Mouse (Mus musculus): ENCODE measurements around the gene Cpsf2. TPM values are rescaled to one million over a fixed set of nuclear protein-coding genes. Genes with fewer than 3 reads are reported as not detected.

Cpsf2 gene
- polyA plus RNA-seq, 1 experiment from 2014 or later = 34.6 TPM

DNA sequence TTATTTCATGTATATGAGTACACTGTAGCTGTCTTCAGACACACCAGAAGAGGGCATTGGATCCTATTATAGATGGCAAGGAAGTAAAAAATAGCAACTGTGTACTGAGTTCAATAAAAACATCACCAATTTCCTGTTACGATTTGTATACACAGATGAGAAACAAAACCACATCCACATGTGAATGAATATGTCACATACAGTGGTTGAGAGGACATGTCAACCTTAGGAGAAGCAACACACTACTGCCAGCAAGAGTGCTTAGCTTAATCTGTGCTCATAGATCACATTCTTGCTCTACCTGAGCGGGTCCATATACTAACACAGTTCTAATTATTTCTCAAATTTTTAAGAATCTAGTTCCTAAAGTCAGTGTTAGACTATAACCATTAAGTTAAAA lies 4.5 kb upstream of the Cpsf2 start:
- WGBS = 95% methylated on average over 2 of the region's 2 CpGs
- Histone ChIP-seq H3K9me3 (no peaks in the 10 kb centered on the region), H3K4me2 (no peak overlapping the region), H3K36me3 (peaks cover 24% of the 10 kb centered on the region), H3K9ac (no peak overlapping the region), H3K27ac (no peak overlapping the region), H3K4me1 (replicated peaks) (peaks cover 17% of the 10 kb centered on the region), H3K27me3 (no peaks in the 10 kb centered on the region), H3K4me3 (no peak overlapping the region)
- ATAC-seq (ENCODE audit: low FRiP score) = no peak

DNA sequence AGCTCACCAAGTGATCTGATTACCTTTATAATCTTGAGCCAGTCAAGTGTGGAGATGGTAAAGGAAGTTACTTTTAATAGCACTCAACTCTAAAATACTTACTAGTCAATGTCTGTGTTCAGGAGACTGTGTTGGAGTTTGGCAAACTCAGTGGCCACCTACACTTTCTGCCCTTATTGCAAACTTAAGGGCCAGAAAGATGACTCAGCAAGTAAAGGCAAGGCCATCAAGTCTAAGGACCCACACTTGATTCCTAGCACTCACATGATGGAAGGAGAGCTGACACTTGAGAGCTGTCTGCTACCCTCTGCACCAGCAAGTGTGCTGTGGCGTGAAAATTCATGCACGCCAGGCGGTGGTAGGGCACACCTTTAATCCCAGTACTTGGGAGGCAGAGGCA lies 3.6 kb upstream of the Cpsf2 start:
- H3K36me3 ChIP-seq = peaks cover 17% of the 10 kb centered on the region
- WGBS = 95% methylated on average over 3 of the region's 3 CpGs
- ATAC-seq (ENCODE audit: low FRiP score) = no peak
- H3K9me3 ChIP-seq = no peaks in the 10 kb centered on the region
- H3K4me3 ChIP-seq = no peak overlapping the region
- H3K9ac ChIP-seq = no peak overlapping the region
- peaks cover 26% of the 10 kb centered on the region for H3K4me1 ChIP-seq (replicated peaks)
- H3K4me2 ChIP-seq = no peak overlapping the region
- H3K27me3 ChIP-seq = no peaks in the 10 kb centered on the region
- H3K27ac ChIP-seq = no peak overlapping the region

DNA sequence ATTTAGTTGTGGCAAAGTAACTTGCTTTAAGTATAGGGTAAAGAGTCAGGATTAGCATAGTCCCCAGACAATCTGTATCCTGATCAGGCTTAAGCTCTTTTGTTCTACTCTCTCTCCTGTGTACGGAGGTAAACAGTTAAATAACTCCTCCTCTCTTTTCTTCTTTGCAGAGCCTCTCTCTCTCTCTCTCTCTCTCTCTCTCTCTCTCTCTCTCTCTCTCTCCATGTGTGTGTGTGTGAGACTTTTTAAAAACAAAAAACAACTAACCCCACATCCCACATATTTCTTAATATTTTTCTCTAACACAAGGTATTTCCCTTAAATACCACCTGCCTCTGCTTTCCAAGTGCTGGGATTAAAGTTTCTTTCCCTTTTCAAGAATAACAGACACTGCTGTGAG lies 1.2 kb upstream of the Cpsf2 start:
- H3K9ac ChIP-seq = peak overlapping the region; percentile 96
- H3K4me2 ChIP-seq = peak overlapping the region; percentile 82
- peaks cover 37% of the 10 kb centered on the region for H3K4me1 ChIP-seq (replicated peaks)
- H3K4me3 ChIP-seq = peak overlapping the region; percentile 87
- ATAC-seq (ENCODE audit: low FRiP score) = no peak
- no peaks in the 10 kb centered on the region for H3K9me3 ChIP-seq
- peaks cover 3% of the 10 kb centered on the region for H3K36me3 ChIP-seq
- no peaks in the 10 kb centered on the region for H3K27me3 ChIP-seq
- H3K27ac ChIP-seq = peak overlapping the region; percentile 94
- 9% methylated on average over 1 of the region's 1 CpGs for WGBS

DNA sequence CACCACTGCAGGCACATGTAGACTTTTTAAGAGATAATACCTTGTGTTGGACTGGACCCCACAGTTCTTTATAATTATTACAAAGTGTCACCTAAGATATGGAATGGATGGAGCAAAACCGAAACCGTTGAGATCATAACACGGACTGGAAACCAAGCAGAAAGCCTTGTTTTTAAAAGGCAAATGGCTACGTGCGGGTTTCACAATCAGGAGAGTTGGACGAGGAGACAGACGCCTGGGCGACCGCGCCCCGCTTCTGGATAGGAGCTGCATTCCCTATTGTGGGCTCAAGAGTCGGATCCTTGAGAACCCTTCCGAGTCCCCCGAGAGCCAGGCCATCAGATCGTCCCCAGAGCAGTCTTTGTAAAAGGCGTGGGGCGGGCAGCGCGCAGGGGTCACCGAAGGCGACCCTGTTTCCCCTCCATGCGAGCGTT lies 604 bp upstream of the Cpsf2 start:
- Histone ChIP-seq H3K4me3 (peak overlapping the region; percentile 87), H3K9ac (peak overlapping the region; percentile 96), H3K36me3 (peaks cover 3% of the 10 kb centered on the region), H3K4me2 (peak overlapping the region; percentile 82), H3K27ac (peak overlapping the region; percentile 94), H3K27me3 (no peaks in the 10 kb centered on the region), H3K4me1 (replicated peaks) (peaks cover 37% of the 10 kb centered on the region), H3K9me3 (no peaks in the 10 kb centered on the region)
- ATAC-seq (ENCODE audit: low FRiP score) = peak; percentile 69
- 0% methylated on average over 23 of the region's 23 CpGs for WGBS

DNA sequence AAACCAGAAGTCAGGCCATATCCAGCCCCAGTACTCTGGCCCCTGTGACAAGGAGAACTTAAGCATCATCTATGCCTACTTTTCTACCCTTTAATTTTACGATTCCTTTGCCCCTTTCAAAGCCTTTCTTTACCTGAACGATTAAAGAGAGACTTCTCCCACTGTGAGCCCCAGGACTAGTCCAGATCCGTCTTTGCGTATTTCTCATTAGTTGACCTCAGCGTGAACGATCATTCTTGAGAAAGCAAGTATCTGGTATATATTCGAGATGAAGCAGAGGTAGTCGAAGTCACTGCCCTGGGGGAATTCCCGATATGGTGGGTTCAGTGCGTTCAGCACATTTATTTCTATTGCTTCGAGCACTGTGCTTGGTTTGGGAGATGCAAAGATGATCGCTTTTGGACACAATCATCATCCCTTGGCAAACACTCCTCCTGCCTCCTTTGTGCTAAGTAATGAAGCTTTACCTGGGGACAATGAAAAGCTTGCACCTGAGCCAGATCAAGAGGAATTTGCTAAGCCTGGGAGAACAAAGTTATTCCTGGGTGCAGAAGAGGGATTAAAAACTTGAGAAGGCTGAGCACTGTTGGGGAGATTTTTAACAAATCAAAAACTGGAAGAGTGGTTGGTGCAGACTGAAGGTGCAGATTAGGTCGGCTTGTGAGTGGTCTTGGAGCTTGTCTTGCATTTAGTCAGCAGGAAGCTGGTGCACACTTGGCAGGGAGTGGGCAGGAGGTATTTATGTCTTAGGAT lies 1.0 kb downstream of the Cpsf2 start:
- H3K9me3 ChIP-seq = no peaks in the 10 kb centered on the region
- H3K27ac ChIP-seq = peak overlapping the region; percentile 94
- H3K36me3 ChIP-seq = peaks cover 3% of the 10 kb centered on the region
- peak overlapping the region; percentile 82 for H3K4me2 ChIP-seq
- ATAC-seq (ENCODE audit: low FRiP score) = no peak
- peak overlapping the region; percentile 96 for H3K9ac ChIP-seq
- peaks cover 37% of the 10 kb centered on the region for H3K4me1 ChIP-seq (replicated peaks)
- WGBS = 26% methylated on average over 13 of the region's 13 CpGs
- H3K27me3 ChIP-seq = no peaks in the 10 kb centered on the region
- H3K4me3 ChIP-seq = peak overlapping the region; percentile 87

DNA sequence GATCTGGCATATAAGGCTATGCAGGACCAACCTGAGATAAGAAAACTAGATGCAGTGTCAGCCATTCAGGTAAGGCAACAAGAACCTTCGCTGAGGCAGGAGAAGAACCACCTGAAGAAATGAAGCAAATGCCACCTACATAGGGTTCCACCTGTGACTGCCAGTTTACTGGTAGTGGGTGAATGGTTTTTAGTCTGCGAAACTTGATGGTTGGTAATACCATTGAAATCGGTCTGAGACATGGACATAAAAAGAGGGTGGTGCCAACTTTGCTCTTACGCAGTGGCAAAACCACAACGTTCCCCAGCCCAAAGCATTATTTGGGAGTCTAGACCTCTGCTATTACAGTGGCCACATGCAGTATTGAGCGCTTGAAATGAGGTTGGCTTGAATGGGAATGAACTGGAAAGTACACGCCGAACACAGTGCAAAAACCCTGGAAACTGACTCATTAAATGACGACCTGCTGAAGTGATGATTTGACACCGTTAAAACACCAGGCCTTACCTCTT lies 1.7 kb downstream of the Cpsf2 start:
- Histone ChIP-seq H3K9ac (no peak overlapping the region), H3K4me1 (replicated peaks) (peaks cover 37% of the 10 kb centered on the region), H3K4me2 (peak overlapping the region; percentile 82), H3K9me3 (no peaks in the 10 kb centered on the region), H3K27ac (no peak overlapping the region), H3K36me3 (peaks cover 2% of the 10 kb centered on the region), H3K27me3 (no peaks in the 10 kb centered on the region), H3K4me3 (0 out of 2 replicates have a peak overlapping the region, but pooled peaks have one; percentile 7)
- WGBS = 94% methylated on average over 10 of the region's 10 CpGs
- no peak for ATAC-seq (ENCODE audit: low FRiP score)

DNA sequence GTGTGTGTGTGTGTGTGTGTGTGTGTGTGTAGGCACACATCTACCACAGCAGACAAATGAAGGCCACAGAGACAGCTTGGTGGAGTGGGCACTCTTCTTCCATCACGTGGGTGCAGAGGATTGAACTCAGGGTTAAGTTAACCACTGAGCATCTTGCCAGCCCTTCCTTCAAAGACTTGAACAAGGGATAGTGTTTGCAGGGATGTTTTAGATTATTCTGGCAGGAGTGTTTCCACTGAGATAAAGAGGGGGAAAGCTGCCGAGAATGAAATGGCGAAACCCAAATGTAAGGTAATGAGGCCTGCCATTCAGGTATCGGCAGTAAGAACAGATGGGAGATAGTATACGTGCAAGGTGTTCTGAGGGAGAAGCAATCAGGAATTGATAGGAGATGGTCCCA lies 2.4 kb downstream of the Cpsf2 start:
- 86% methylated on average over 5 of the region's 5 CpGs for WGBS

DNA sequence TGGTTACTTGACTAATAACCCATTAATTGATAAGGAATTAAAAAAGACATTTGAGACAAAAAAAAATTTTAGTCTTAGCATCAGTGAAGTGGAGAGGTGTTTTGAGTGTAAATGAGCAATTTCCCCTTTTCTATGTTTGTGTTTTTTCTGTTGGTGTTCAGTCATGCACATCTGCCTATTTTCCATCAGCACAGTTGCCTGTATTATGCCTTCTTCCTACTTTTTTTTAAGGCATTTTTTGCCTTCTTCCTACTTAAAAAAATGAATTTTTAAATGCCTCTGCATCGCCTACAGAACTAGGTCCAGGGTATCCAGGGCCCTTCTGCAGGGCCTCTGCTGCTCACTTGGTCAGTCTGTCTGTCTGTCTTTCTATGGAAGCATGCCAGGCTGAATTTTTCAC lies 2.8 kb downstream of the Cpsf2 start:
- H3K9me3 ChIP-seq = no peaks in the 10 kb centered on the region
- 96% methylated on average over 1 of the region's 1 CpGs for WGBS
- ATAC-seq (ENCODE audit: low FRiP score) = no peak

More for the DNA sequence above, 2.4 kb downstream of the Cpsf2 start:
- ATAC-seq (ENCODE audit: low FRiP score) = no peak
- H3K4me1 ChIP-seq (replicated peaks) = peaks cover 33% of the 10 kb centered on the region
- H3K9me3 ChIP-seq = no peaks in the 10 kb centered on the region
- H3K36me3 ChIP-seq = peaks cover 8% of the 10 kb centered on the region
- no peak overlapping the region for H3K27ac ChIP-seq
- H3K4me3 ChIP-seq = no peak overlapping the region
- H3K27me3 ChIP-seq = no peaks in the 10 kb centered on the region
- H3K4me2 ChIP-seq = no peak overlapping the region
- H3K9ac ChIP-seq = no peak overlapping the region

DNA sequence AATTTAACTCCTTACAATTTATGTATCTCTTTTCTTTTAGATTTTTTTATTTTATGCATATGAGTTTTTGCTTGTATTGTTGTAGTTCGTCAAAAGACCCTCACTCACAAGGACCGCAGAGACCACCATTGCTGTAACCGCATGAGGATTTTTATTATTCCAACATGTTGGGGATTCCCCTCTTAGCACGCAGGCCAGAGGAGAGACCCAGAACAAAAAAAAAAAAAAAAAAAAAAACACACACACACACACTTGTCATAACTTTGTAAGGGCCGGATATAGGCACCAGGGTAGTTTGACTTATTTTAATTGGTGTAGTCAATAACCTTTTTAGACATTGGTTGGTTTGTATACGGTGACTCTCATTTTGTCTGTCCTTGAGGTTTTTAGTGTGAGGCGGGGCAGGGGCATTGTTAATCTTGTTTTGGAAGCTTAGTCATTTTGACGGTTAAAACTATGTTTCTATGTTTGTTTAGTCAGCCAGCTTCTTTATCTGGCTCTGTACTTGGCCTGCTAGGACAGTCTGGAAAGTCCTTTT lies 3.5 kb downstream of the Cpsf2 start:
- 92% methylated on average over 8 of the region's 8 CpGs for WGBS
- no peak for ATAC-seq (ENCODE audit: low FRiP score)
- H3K27me3 ChIP-seq = no peaks in the 10 kb centered on the region
- H3K4me3 ChIP-seq = no peak overlapping the region
- H3K36me3 ChIP-seq = peaks cover 19% of the 10 kb centered on the region
- peaks cover 28% of the 10 kb centered on the region for H3K4me1 ChIP-seq (replicated peaks)
- H3K9me3 ChIP-seq = no peaks in the 10 kb centered on the region
- H3K9ac ChIP-seq = no peak overlapping the region
- H3K4me2 ChIP-seq = no peak overlapping the region
- H3K27ac ChIP-seq = no peak overlapping the region

More for the DNA sequence above, 2.8 kb downstream of the Cpsf2 start:
- Histone ChIP-seq H3K27ac (no peak overlapping the region), H3K4me3 (no peak overlapping the region), H3K9ac (no peak overlapping the region), H3K4me2 (no peak overlapping the region), H3K36me3 (peaks cover 12% of the 10 kb centered on the region), H3K4me1 (replicated peaks) (peaks cover 29% of the 10 kb centered on the region), H3K27me3 (no peaks in the 10 kb centered on the region)

DNA sequence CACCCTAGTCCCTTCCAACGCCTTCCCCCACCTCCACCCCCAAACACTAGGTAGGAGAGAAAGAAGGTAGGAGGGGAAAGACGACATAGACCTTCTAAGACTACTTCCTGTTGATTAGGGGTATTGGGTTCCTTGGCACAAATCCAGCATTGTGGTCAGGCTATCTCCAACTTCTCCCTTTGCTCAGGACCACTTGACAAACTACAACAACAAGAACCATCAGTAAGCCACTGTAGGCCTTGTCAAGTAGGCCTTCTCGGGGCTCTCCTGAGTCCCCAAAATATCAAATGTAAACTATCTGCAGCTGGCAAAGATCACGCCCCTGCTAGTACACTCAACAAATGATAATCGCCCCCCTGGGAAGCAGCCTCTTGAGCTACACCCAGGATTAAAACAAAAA lies 4.5 kb downstream of the Cpsf2 start:
- 80% methylated on average over 5 of the region's 5 CpGs for WGBS
- Histone ChIP-seq H3K4me3 (no peak overlapping the region), H3K27ac (no peak overlapping the region), H3K9ac (no peak overlapping the region), H3K36me3 (peaks cover 29% of the 10 kb centered on the region), H3K27me3 (no peaks in the 10 kb centered on the region), H3K4me1 (replicated peaks) (peaks cover 21% of the 10 kb centered on the region), H3K9me3 (no peaks in the 10 kb centered on the region), H3K4me2 (no peak overlapping the region)
- ATAC-seq (ENCODE audit: low FRiP score) = no peak

DNA sequence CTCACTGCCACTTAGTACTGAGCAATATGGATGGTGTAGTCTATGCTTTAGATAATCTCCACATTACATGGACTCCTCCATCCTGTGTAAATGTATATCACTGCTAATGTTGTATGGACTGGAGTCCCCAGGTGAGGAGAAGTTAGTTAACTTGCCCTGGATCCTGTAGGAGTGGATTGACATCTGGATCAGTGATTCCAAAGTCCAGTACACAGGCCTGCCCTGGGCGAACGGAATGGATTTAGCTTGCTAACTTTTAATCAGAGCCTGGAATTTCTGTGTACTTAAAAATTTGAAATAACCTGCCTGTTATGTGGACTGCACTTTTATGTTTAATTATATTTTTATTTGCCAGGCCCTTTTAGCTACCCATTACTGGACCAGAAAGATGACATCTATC lies 5.8 kb downstream of the Cpsf2 start:
- Histone ChIP-seq H3K4me3 (no peak overlapping the region), H3K27me3 (no peaks in the 10 kb centered on the region), H3K4me2 (no peak overlapping the region), H3K9me3 (no peaks in the 10 kb centered on the region), H3K27ac (no peak overlapping the region), H3K4me1 (replicated peaks) (peaks cover 17% of the 10 kb centered on the region), H3K9ac (no peak overlapping the region), H3K36me3 (peaks cover 33% of the 10 kb centered on the region)
- ATAC-seq (ENCODE audit: low FRiP score) = no peak
- WGBS = 99% methylated on average over 2 of the region's 2 CpGs

DNA sequence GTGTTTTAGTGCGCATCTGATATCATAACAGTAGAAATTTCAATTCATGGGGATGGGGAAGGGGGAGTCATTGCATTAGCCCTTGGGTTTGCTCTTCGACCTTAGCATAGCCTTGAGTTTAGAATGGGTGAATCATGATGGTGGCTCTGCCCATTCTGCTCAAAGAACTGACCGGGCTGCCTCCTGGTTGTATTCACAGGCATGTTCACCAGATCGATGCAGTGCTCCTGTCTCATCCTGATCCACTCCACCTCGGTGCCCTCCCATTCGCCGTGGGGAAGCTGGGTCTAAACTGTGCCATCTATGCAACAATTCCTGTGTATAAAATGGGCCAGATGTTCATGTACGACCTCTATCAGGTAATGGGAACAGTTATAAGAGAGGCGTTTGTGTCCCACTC lies 7.2 kb downstream of the Cpsf2 start:
- Histone ChIP-seq H3K4me1 (replicated peaks) (peaks cover 3% of the 10 kb centered on the region; the same call in 1 of the 2 replicates), H3K27me3 (no peaks in the 10 kb centered on the region), H3K27ac (no peak overlapping the region), H3K4me3 (no peak overlapping the region), H3K4me2 (no peak overlapping the region), H3K9me3 (no peaks in the 10 kb centered on the region), H3K36me3 (peaks cover 45% of the 10 kb centered on the region), H3K9ac (no peak overlapping the region)
- WGBS = 93% methylated on average over 9 of the region's 9 CpGs
- no peak for ATAC-seq (ENCODE audit: low FRiP score)

DNA sequence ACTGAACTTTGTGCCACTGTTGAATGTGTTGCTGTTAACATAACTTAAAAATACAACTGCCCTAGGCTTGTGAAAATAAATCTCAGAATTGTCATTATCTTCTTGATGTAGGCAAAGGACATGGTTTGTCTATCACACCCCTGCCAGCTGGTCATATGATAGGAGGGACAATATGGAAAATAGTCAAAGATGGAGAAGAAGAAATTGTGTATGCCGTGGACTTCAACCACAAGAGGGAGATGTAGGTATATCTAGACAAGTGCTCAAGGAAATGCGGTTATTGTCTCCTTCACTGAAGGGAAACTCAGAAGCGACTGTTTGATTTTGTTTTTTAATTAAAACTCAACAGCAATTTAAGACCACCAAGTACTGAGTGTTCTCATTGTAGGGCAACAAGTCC lies 9.3 kb downstream of the Cpsf2 start:
- H3K27me3 ChIP-seq = no peaks in the 10 kb centered on the region
- H3K9ac ChIP-seq = no peak overlapping the region
- no peaks in the 10 kb centered on the region for H3K4me1 ChIP-seq (replicated peaks)
- no peaks in the 10 kb centered on the region for H3K9me3 ChIP-seq
- no peak for ATAC-seq (ENCODE audit: low FRiP score)
- no peak overlapping the region for H3K27ac ChIP-seq
- no peak overlapping the region for H3K4me2 ChIP-seq
- no peak overlapping the region for H3K4me3 ChIP-seq
- H3K36me3 ChIP-seq = peaks cover 64% of the 10 kb centered on the region
- WGBS = 74% methylated on average over 3 of the region's 3 CpGs

Measured in hindbrain, embryonic 13.5 days (tissue).